Mouse (Mus musculus) heart, postnatal 0 days (tissue): ENCODE results near the gene Pip4k2a.

Experiments used
- CTCF ChIP-seq: IDR thresholded peaks from 2 replicates; pipeline ENCODE4 v1.5.1; 2016; ENCODE audit warnings: antibody characterized with exemption, control low read depth, low read depth
- EP300 ChIP-seq: IDR thresholded peaks from 2 replicates; pipeline ENCODE4 v1.6.1; 2016; ENCODE audit warnings: antibody characterized with exemption, low read depth

GRCm38 (mm10) chr2:18814447-18814804 is 183.5 kb downstream of the Pip4k2a start:
- TF ChIP-seq CTCF (no peak), EP300 (no peak)
